Mouse (Mus musculus) heart, embryonic 11.5 days (tissue): ENCODE data around the gene Rbm47. TPM values are rescaled to one million over a fixed set of nuclear protein-coding genes. Genes with fewer than 3 reads are reported as not detected.

Experiments used
- ATAC-seq: fragments of 200-750 bp; cut with Nextera tagmentation; replicated peaks from 2 replicates; pipeline ENCODE4 v1.8.0; 2017; ENCODE audit warnings: moderate library complexity; ENCODE audit not compliant: insufficient number of reproducible peaks, low FRiP score, low TSS enrichment
- H3K27ac ChIP-seq: fragments of 300-500 bp; sonication (generic); 2 replicates; pipeline ENCODE4 v1.5.1; 2014; ENCODE audit warnings: mild to moderate bottlenecking, low read depth, low read length
- H3K27me3 ChIP-seq: fragments of 300-500 bp; sonication (generic); 2 replicates; pipeline ENCODE4 v1.6.1; 2014; ENCODE audit warnings: mild to moderate bottlenecking, low read length, mixed read lengths; ENCODE audit not compliant: control insufficient read depth, insufficient read depth
- H3K36me3 ChIP-seq: fragments of 300-500 bp; sonication (generic); 2 replicates; pipeline ENCODE4 v1.6.1; 2014; ENCODE audit warnings: mild to moderate bottlenecking, low read length, moderate library complexity, mixed read lengths; ENCODE audit not compliant: control insufficient read depth, insufficient read depth
- H3K4me1 ChIP-seq: fragments of 300-500 bp; sonication (generic); 2 replicates; pipeline ENCODE4 v1.6.1; 2014; ENCODE audit warnings: low read length; ENCODE audit not compliant: control insufficient read depth, insufficient read depth
- H3K4me2 ChIP-seq: fragments of 300-500 bp; sonication (generic); 2 replicates; pipeline ENCODE4 v1.6.1; 2014; ENCODE audit warnings: mild to moderate bottlenecking, moderate library complexity
- H3K4me3 ChIP-seq: fragments of 300-500 bp; sonication (generic); 2 replicates; pipeline ENCODE4 v1.5.1; 2014; ENCODE audit warnings: low read depth, low read length
- H3K9ac ChIP-seq: fragments of 300-500 bp; sonication (generic); 2 replicates; pipeline ENCODE4 v1.6.1; 2014; ENCODE audit warnings: mild to moderate bottlenecking, low read depth, low read length, moderate library complexity
- H3K9me3 ChIP-seq: fragments of 300-500 bp; sonication (generic); replicated peaks from 2 replicates; pipeline ENCODE4 v1.6.1; 2016; ENCODE audit warnings: low read length; ENCODE audit not compliant: control insufficient read depth
- WGBS: fragments of 180-500 bp; shearing (Covaris S2); extraction: QIAGEN DNeasy Blood & Tissue Kit; methylation state at CpG from one replicate; pipeline ENCODE4 v1.1.7; 2014; ENCODE audit not compliant: insufficient replicate concordance; 5-methylcytosine and 5-hydroxymethylcytosine counted together
- polyA plus RNA-seq: library from polyadenylated mRNA; unstranded; fragments of >200 nt; fragmentation: Nextera tagmentation; extraction: Ambion mirVana; gene quantifications from 2 replicates; pipeline ENCODE4 v1.2.1, GENCODE M21; 2014

The Rbm47 gene
- polyA plus RNA-seq, 1 experiment from 2014 or later = 1.8 TPM

DNA sequence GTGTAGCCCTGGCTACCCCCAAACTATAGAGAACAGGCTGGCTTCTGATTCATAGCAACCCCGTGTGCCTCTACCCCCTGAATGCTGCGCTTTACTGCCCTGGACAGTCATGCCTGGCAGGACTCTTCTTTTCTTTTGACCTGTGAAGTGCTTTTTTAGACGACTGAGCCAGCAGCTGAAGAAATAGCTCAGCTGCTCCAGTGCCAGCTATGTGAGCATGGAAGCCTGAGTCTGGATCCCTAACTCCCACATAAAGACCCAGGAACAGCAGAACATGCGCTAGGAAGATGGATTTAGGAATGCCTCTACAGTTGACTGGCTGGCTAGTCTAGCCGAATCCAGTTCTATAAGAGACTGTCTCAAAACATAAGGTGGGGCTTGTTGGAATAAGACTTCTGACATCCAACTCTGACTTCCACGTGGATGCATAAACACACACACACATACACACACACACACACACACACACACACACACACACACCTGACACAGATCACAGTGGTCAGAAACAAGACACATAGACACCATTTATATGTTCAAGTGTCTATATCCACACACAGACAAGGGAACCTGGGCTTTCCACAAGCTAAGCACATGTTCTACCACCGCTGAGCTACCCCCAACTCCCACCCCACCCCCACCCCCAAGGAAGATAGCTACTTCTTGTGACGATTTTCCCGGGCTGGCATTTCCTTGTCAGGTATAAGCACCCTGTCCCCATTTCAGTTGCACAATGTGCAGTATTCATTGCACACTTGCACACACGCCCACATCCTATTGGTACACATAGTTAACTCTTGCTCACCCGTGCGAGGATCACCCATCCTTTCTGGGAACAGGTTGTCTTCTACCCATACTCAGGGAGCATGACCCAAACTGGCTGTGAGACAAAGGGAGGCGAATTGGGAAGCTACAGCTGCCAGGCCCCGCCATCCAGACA lies 29.6 kb downstream of the Rbm47 start:
- no peak overlapping the region for H3K27ac ChIP-seq
- H3K4me2 ChIP-seq = no peak overlapping the region
- no peaks in the 10 kb centered on the region for H3K9me3 ChIP-seq
- H3K4me3 ChIP-seq = no peak overlapping the region
- H3K36me3 ChIP-seq = no peaks in the 10 kb centered on the region
- no peak overlapping the region for H3K9ac ChIP-seq
- H3K4me1 ChIP-seq = no peaks in the 10 kb centered on the region
- 75% methylated on average over 14 of the region's 14 CpGs for WGBS
- no peak for ATAC-seq
- no peaks in the 10 kb centered on the region for H3K27me3 ChIP-seq

DNA sequence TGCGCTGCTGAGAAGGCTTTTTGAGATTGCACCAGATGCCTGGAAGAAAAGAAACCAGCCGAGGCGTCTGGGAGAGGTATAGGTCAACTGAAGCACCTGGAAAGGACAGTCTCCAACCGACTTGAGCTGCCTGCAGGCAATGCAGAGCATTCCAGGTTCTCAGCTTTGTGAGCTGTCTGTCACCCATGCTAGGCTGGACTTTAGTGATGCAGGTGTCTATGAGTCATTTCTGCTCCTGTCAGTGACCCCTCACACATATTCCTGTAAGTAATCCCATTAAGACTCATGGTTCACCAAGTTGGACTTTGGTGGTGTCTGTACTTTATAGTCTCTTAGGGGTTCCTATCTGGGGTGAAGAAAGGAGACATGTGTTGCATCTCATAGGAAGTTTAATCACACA lies 31.4 kb downstream of the Rbm47 start:
- no peaks in the 10 kb centered on the region for H3K27me3 ChIP-seq
- no peak for ATAC-seq
- no peak overlapping the region for H3K4me2 ChIP-seq
- no peaks in the 10 kb centered on the region for H3K4me1 ChIP-seq
- 79% methylated on average over 4 of the region's 4 CpGs for whole genome bisulfite sequencing
- no peak overlapping the region for H3K9ac ChIP-seq
- H3K4me3 ChIP-seq = no peak overlapping the region
- no peaks in the 10 kb centered on the region for H3K36me3 ChIP-seq
- H3K27ac ChIP-seq = no peak overlapping the region
- H3K9me3 ChIP-seq = no peaks in the 10 kb centered on the region

DNA sequence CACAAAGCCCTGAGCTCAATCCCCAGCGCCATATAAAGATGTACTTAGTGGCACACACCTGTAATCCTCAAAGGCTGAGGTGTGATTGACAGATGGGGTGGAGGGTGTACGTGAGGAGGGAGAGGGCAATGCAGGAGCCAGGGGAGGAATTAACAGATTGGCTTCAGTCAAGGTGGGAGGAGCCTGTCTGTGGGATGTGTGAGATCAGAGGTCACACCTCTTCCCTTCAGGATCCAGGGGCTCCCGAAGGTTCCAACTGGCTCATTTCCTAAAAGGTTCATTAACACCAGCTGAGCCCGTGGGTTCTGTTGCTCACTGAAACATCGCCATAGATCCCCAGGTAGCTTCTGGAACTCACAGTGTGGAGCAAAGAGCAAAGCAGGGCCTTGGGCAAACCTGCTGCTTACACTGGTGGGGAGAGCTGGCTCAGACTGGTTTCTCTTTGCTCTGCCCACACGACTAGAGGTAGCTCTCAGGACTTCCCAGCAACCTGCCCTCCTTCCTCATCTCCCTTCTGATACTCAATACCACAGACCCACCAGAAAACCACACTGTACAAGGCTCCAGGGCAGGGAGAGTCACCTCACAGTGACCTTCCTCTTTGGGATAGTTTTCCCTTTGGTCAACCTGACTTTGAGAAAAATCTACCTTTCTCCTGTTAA lies 33.2 kb downstream of the Rbm47 start:
- Histone ChIP-seq H3K36me3 (no peaks in the 10 kb centered on the region), H3K4me3 (no peak overlapping the region), H3K27ac (no peak overlapping the region), H3K27me3 (no peaks in the 10 kb centered on the region), H3K4me2 (no peak overlapping the region), H3K9me3 (no peaks in the 10 kb centered on the region), H3K4me1 (no peaks in the 10 kb centered on the region), H3K9ac (no peak overlapping the region)
- ATAC-seq = no peak
- 26% methylated on average over 6 of the region's 6 CpGs for WGBS

DNA sequence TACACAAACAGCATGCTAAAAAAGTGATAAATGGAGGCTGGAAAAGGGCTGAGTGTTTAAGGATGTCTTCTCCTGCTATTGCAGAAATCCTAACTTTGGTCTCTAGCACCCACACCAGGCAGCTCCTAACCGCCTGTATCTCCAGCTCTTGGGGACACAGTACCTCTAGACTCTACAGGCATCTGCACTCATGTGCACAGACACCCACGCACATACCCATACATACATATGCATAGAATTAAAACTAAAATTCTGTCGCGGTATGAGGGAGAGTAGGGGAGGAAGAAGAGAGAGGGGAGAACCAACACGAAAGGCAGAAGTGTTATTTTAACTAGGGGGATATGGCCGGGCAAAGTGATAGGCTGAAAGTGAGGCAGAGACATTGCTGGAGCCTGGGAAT lies 33.7 kb downstream of the Rbm47 start:
- no peak overlapping the region for H3K4me3 ChIP-seq
- no peak for ATAC-seq
- 50% methylated on average over 6 of the region's 6 CpGs for WGBS
- no peaks in the 10 kb centered on the region for H3K4me1 ChIP-seq
- no peak overlapping the region for H3K4me2 ChIP-seq
- no peaks in the 10 kb centered on the region for H3K27me3 ChIP-seq
- no peaks in the 10 kb centered on the region for H3K36me3 ChIP-seq
- no peak overlapping the region for H3K27ac ChIP-seq
- no peak overlapping the region for H3K9ac ChIP-seq
- no peaks in the 10 kb centered on the region for H3K9me3 ChIP-seq

DNA sequence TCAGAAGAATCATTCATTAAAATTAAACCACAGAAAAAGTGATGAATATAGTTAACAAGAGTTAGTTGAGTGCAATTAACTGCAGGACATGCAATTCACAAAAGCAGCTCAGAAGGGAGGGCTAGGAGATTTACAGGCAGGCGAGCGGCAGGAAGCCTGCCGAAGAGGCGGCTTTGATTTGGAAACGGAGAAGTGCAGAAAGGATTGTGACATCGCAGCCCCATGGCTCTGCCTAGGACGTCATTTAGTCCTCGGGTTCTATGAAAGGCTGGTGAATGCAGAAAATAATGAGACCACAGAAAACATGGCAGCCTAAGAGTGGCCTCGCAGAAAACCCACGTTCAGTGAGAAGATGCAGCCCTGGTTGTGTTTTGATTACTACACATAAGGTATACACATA lies 34.3 kb downstream of the Rbm47 start:
- H3K9ac ChIP-seq = no peak overlapping the region
- no peak overlapping the region for H3K27ac ChIP-seq
- H3K4me3 ChIP-seq = no peak overlapping the region
- 23% methylated on average over 10 of the region's 10 CpGs for WGBS
- H3K4me1 ChIP-seq = no peaks in the 10 kb centered on the region
- H3K4me2 ChIP-seq = no peak overlapping the region
- no peaks in the 10 kb centered on the region for H3K27me3 ChIP-seq
- no peaks in the 10 kb centered on the region for H3K36me3 ChIP-seq
- no peaks in the 10 kb centered on the region for H3K9me3 ChIP-seq
- no peak for ATAC-seq

DNA sequence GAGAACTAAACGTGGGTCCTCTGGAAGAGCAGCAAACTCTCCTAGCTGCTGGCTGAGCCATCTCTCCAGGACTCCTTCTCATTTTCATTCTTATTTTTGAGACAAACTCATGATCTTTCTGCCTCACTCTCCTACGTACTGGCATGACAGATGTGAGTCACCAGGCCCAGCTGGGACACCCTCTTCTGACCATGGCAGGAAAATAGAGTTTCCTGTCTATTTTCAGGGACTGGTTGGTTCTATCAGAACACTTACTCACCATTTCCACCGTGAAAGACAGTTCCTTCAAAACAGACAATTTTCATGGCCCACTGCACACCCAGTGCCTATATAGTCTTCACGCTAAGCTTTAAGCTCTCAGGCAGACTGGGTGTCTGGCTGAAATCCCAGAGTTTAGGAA lies 35.7 kb downstream of the Rbm47 start:
- no peaks in the 10 kb centered on the region for H3K9me3 ChIP-seq
- no peaks in the 10 kb centered on the region for H3K36me3 ChIP-seq
- no peak for ATAC-seq
- H3K4me2 ChIP-seq = no peak overlapping the region
- no peaks in the 10 kb centered on the region for H3K27me3 ChIP-seq
- 62% methylated on average over 4 of the region's 4 CpGs for WGBS
- no peak overlapping the region for H3K27ac ChIP-seq
- H3K9ac ChIP-seq = no peak overlapping the region
- H3K4me1 ChIP-seq = no peaks in the 10 kb centered on the region
- H3K4me3 ChIP-seq = no peak overlapping the region

DNA sequence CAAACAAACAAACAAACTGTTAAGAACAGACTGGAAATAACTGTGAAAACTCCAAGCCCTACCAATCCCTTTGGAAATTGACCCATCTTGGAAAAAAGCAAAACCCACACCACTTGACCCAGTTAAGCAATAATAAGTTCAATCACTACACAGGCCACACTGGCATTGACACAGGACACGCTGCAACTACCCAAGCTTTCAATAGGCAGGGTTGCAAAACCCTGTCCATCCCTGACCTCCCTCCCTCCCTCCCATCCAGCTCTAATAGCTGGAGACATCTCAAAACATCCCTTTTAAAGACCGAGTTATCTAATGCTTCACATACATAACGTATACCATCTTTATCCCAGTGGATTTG lies 37.1 kb downstream of the Rbm47 start:
- 81% methylated on average over 3 of the region's 3 CpGs for WGBS
- no peaks in the 10 kb centered on the region for H3K27me3 ChIP-seq
- no peak overlapping the region for H3K9ac ChIP-seq
- H3K4me3 ChIP-seq = no peak overlapping the region
- H3K36me3 ChIP-seq = no peaks in the 10 kb centered on the region
- no peak overlapping the region for H3K27ac ChIP-seq
- no peak for ATAC-seq
- no peaks in the 10 kb centered on the region for H3K4me1 ChIP-seq
- no peak overlapping the region for H3K4me2 ChIP-seq
- H3K9me3 ChIP-seq = no peaks in the 10 kb centered on the region

DNA sequence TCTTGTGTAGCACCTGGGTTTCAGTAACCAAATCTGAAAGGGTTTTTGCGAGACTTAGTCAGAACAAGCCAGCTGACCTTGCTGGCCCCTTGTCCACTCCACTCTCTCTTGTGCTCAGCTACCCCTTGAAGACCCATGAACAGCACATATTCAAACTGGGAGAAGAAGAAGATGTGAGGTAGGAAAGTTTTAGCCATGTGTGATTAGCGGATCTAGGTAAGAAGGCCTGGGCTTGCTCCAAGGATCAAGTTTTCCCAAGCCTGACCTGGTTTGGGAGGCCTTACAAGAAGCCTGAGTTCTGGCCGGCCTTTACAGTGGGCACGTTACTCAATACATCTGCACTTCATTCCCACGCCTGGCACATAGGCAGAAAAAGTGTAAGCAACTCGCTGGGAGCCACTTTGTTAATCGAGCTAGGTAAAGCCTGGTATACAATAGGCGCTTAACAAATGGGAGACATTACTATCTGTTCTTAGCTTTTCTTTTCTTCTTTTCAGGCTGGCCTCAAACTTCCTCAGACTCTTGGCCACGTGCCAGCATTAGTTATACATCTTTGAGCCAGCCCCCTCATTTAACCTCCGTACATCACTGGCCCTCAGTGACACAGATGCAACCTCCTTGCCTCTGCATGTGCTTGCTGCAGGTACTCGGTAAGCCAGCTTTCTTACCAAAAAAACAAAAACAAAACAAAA lies 37.6 kb downstream of the Rbm47 start:
- no peak overlapping the region for H3K4me3 ChIP-seq
- no peak overlapping the region for H3K27ac ChIP-seq
- ATAC-seq = no peak
- H3K36me3 ChIP-seq = no peaks in the 10 kb centered on the region
- no peaks in the 10 kb centered on the region for H3K4me1 ChIP-seq
- H3K9ac ChIP-seq = no peak overlapping the region
- H3K9me3 ChIP-seq = no peaks in the 10 kb centered on the region
- H3K4me2 ChIP-seq = no peak overlapping the region
- no peaks in the 10 kb centered on the region for H3K27me3 ChIP-seq
- 78% methylated on average over 11 of the region's 11 CpGs for WGBS
